Mouse (Mus musculus) heart, embryonic 11.5 days (tissue): ENCODE measurements around the gene Nlk. TPM values are rescaled to one million over a fixed set of nuclear protein-coding genes. Genes with fewer than 3 reads are reported as not detected.
"Not testable (repeated sequence)": the region's sequence is repeated elsewhere in the genome, so short reads cannot be mapped to it uniquely, and the experiment has no call there.

ENCODE experiments used
- ATAC-seq: fragments of 200-750 bp; cut with Nextera tagmentation; replicated peaks from 2 replicates; pipeline ENCODE4 v1.8.0; 2017; ENCODE audit warnings: moderate library complexity; ENCODE audit not compliant: insufficient number of reproducible peaks, low FRiP score, low TSS enrichment
- H3K27ac ChIP-seq: fragments of 300-500 bp; sonication (generic); 2 replicates; pipeline ENCODE4 v1.5.1; 2014; ENCODE audit warnings: mild to moderate bottlenecking, low read depth, low read length
- H3K27me3 ChIP-seq: fragments of 300-500 bp; sonication (generic); 2 replicates; pipeline ENCODE4 v1.6.1; 2014; ENCODE audit warnings: mild to moderate bottlenecking, low read length, mixed read lengths; ENCODE audit not compliant: control insufficient read depth, insufficient read depth
- H3K36me3 ChIP-seq: fragments of 300-500 bp; sonication (generic); 2 replicates; pipeline ENCODE4 v1.6.1; 2014; ENCODE audit warnings: mild to moderate bottlenecking, low read length, moderate library complexity, mixed read lengths; ENCODE audit not compliant: control insufficient read depth, insufficient read depth
- H3K4me1 ChIP-seq: fragments of 300-500 bp; sonication (generic); 2 replicates; pipeline ENCODE4 v1.6.1; 2014; ENCODE audit warnings: low read length; ENCODE audit not compliant: control insufficient read depth, insufficient read depth
- H3K4me2 ChIP-seq: fragments of 300-500 bp; sonication (generic); 2 replicates; pipeline ENCODE4 v1.6.1; 2014; ENCODE audit warnings: mild to moderate bottlenecking, moderate library complexity
- H3K4me3 ChIP-seq: fragments of 300-500 bp; sonication (generic); 2 replicates; pipeline ENCODE4 v1.5.1; 2014; ENCODE audit warnings: low read depth, low read length
- H3K9ac ChIP-seq: fragments of 300-500 bp; sonication (generic); 2 replicates; pipeline ENCODE4 v1.6.1; 2014; ENCODE audit warnings: mild to moderate bottlenecking, low read depth, low read length, moderate library complexity
- H3K9me3 ChIP-seq: fragments of 300-500 bp; sonication (generic); replicated peaks from 2 replicates; pipeline ENCODE4 v1.6.1; 2016; ENCODE audit warnings: low read length; ENCODE audit not compliant: control insufficient read depth
- WGBS: fragments of 180-500 bp; shearing (Covaris S2); extraction: QIAGEN DNeasy Blood & Tissue Kit; methylation state at CpG from one replicate; pipeline ENCODE4 v1.1.7; 2014; ENCODE audit not compliant: insufficient replicate concordance; 5-methylcytosine and 5-hydroxymethylcytosine counted together
- polyA plus RNA-seq: library from polyadenylated mRNA; unstranded; fragments of >200 nt; fragmentation: Nextera tagmentation; extraction: Ambion mirVana; gene quantifications from 2 replicates; pipeline ENCODE4 v1.2.1, GENCODE M21; 2014

Gene Nlk
- polyA plus RNA-seq, 1 experiment from 2014 or later: 16.1 TPM

- no peak overlapping the region for H3K4me2 ChIP-seq
- H3K4me3 ChIP-seq: no peak overlapping the region
- H3K27ac ChIP-seq: no peak overlapping the region
- H3K4me1 ChIP-seq: no peaks in the 10 kb centered on the region; the same call in 1 of the 2 replicates
- no peaks in the 10 kb centered on the region for H3K9me3 ChIP-seq
- peaks cover 13% of the 10 kb centered on the region for H3K36me3 ChIP-seq
- ATAC-seq: no peak
- 45% methylated on average over 2 of the region's 2 CpGs for WGBS
- no peak overlapping the region for H3K9ac ChIP-seq
- no peaks in the 10 kb centered on the region for H3K27me3 ChIP-seq
These were observed 122.2 kb downstream of the Nlk start for GRCm38 (mm10) chr11:78574975-78575374.

DNA sequence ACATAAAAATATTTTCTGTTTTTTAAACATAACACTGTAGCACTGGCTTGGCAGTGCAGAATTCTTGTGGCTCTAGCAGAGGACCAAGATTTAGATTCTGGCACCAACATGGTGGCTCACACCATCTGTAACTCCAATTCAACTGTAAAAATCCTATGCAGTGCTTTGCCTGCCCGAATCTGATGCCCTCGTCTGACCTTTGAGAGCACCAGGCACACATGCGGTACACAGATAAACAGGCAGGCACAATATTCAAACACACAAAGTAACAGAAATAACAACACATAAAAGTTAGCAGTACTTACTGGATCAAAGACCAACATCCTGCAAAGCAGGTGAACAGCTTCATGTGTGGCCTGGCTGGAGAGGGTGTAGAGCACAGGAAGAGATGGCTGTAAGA lies 122.6 kb downstream of the Nlk start:
- H3K36me3 ChIP-seq: peaks cover 13% of the 10 kb centered on the region
- 86% methylated on average over 3 of the region's 3 CpGs for WGBS
- no peak overlapping the region for H3K9ac ChIP-seq

GRCm38 (mm10) chr11:78574031-78574430 lies 123.1 kb downstream of the Nlk start:
- ATAC-seq, H3K4me2 ChIP-seq, H3K4me3 ChIP-seq, H3K9me3 ChIP-seq, H3K27ac ChIP-seq, H3K4me1 ChIP-seq, H3K9ac ChIP-seq, H3K27me3 ChIP-seq: not testable (repeated sequence)
- peaks cover 13% of the 10 kb centered on the region for H3K36me3 ChIP-seq
- 94% methylated on average over 3 of the region's 4 CpGs for WGBS

More for the DNA sequence above, 122.6 kb downstream of the Nlk start:
- no peaks in the 10 kb centered on the region for H3K27me3 ChIP-seq
- peaks cover 3% of the 10 kb centered on the region; the same call in 1 of the 2 replicates for H3K4me1 ChIP-seq
- no peaks in the 10 kb centered on the region for H3K9me3 ChIP-seq
- no peak overlapping the region for H3K4me3 ChIP-seq
- ATAC-seq: no peak
- H3K27ac ChIP-seq: no peak overlapping the region
- no peak overlapping the region for H3K4me2 ChIP-seq

GRCm38 (mm10) chr11:78571854-78572253 lies 125.3 kb downstream of the Nlk start:
- peaks cover 4% of the 10 kb centered on the region; the same call in 1 of the 2 replicates for H3K4me1 ChIP-seq
- ATAC-seq: no peak
- WGBS: 86% methylated on average over 6 of the region's 6 CpGs

DNA sequence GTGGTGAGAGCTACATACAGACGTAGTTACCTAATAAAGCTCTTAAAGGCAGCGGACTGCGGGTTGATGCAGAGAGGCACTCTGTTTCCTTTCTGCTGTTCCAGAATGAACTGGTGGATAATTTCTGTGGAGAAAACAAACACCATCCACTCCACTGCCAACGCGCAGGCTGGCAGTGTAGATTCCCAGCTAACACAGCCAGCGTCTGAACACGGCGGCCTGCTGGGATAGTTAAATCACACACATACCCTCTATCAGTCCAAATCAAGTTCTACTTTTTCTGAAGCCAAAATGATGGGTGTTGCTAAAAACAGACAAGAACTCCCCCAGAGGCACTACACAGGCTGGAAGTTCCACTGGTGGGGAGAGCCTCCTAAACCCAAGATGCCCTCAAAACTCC lies 125.7 kb downstream of the Nlk start:
- Histone ChIP-seq H3K4me2 (no peak overlapping the region), H3K27ac (no peak overlapping the region), H3K9ac (no peak overlapping the region), H3K4me1 (peaks cover 5% of the 10 kb centered on the region; the same call in 1 of the 2 replicates), H3K36me3 (peaks cover 11% of the 10 kb centered on the region), H3K4me3 (no peak overlapping the region), H3K27me3 (no peaks in the 10 kb centered on the region), H3K9me3 (no peaks in the 10 kb centered on the region)
- 94% methylated on average over 8 of the region's 8 CpGs for WGBS
- no peak for ATAC-seq

More at GRCm38 (mm10) chr11:78571854-78572253, 125.3 kb downstream of the Nlk start:
- H3K9ac ChIP-seq: no peak overlapping the region
- no peak overlapping the region for H3K27ac ChIP-seq
- no peak overlapping the region for H3K4me2 ChIP-seq
- H3K27me3 ChIP-seq: no peaks in the 10 kb centered on the region
- H3K9me3 ChIP-seq: no peaks in the 10 kb centered on the region
- no peak overlapping the region for H3K4me3 ChIP-seq
- H3K36me3 ChIP-seq: peaks cover 13% of the 10 kb centered on the region

DNA sequence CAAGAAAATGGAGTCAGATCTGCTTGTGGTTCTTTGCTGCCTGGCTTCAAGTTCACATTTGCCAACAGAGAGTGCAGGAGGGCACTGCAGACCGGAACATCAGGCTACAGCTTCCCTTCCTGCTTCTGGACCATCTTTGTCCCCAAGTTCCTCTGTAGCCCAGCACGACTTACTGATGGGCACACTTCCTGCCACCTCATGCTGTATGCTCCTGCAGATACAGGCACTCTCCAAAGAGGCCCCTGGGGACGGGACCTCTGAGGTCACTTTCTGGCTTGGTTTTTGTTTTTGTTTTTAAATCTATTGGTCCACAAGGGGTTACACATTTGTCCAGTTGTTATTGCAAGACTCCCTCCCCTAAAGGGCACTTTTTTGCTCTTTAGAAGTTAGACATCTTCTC lies 127.4 kb downstream of the Nlk start:
- no peak overlapping the region for H3K4me3 ChIP-seq
- ATAC-seq: no peak
- no peak overlapping the region for H3K4me2 ChIP-seq
- no peaks in the 10 kb centered on the region for H3K27me3 ChIP-seq
- H3K27ac ChIP-seq: no peak overlapping the region
- 65% methylated on average over 3 of the region's 3 CpGs for WGBS
- peaks cover 12% of the 10 kb centered on the region for H3K36me3 ChIP-seq
- no peaks in the 10 kb centered on the region for H3K9me3 ChIP-seq
- no peak overlapping the region for H3K9ac ChIP-seq
- H3K4me1 ChIP-seq: peaks cover 7% of the 10 kb centered on the region; the same call in 1 of the 2 replicates

- H3K9me3 ChIP-seq: no peaks in the 10 kb centered on the region
- H3K27ac ChIP-seq: no peak overlapping the region
- H3K27me3 ChIP-seq: no peaks in the 10 kb centered on the region
- WGBS: 81% methylated on average over 10 of the region's 10 CpGs
- H3K4me1 ChIP-seq: peaks cover 7% of the 10 kb centered on the region; the same call in 1 of the 2 replicates
- no peak overlapping the region for H3K4me3 ChIP-seq
- no peak for ATAC-seq
- H3K4me2 ChIP-seq: no peak overlapping the region
- H3K36me3 ChIP-seq: peaks cover 12% of the 10 kb centered on the region
- no peak overlapping the region for H3K9ac ChIP-seq
These were observed 128.3 kb downstream of the Nlk start for GRCm38 (mm10) chr11:78568827-78569226.

DNA sequence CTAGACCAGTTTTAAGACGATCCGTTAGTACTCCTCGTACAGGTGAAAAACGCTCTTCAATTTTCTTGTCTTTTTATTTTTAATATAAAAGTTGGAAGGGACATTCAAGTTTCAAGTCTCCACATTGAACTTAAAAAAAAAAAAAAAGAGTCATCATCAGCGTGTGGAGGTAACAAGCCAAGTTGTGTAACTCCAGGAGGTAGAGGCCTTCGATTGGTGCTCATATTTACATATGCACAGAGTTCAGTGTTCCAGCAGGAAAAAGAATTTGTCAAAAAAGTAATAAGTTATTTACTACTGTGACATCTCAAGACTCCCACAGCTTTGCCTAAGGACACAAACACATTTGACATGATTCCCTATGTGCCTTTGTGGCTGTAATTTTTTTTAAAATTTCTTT lies 129.6 kb downstream of the Nlk start:
- H3K9ac ChIP-seq: no peak overlapping the region
- H3K4me3 ChIP-seq: no peak overlapping the region
- 87% methylated on average over 6 of the region's 6 CpGs for WGBS
- peaks cover 7% of the 10 kb centered on the region; the same call in 1 of the 2 replicates for H3K4me1 ChIP-seq
- H3K36me3 ChIP-seq: peaks cover 9% of the 10 kb centered on the region
- H3K9me3 ChIP-seq: no peaks in the 10 kb centered on the region
- no peaks in the 10 kb centered on the region for H3K27me3 ChIP-seq
- H3K27ac ChIP-seq: no peak overlapping the region
- no peak for ATAC-seq
- no peak overlapping the region for H3K4me2 ChIP-seq

GRCm38 (mm10) chr11:78566775-78567174 lies 130.4 kb downstream of the Nlk start:
- peaks cover 7% of the 10 kb centered on the region; the same call in 1 of the 2 replicates for H3K4me1 ChIP-seq
- 37% methylated on average over 6 of the region's 6 CpGs for WGBS
- H3K4me3 ChIP-seq: no peak overlapping the region
- H3K4me2 ChIP-seq: no peak overlapping the region
- no peak overlapping the region for H3K9ac ChIP-seq
- peak overlapping the region; percentile 50; the same call in 1 of the 2 replicates for H3K27ac ChIP-seq
- no peaks in the 10 kb centered on the region for H3K27me3 ChIP-seq
- no peaks in the 10 kb centered on the region for H3K9me3 ChIP-seq
- ATAC-seq: no peak
- peaks cover 9% of the 10 kb centered on the region for H3K36me3 ChIP-seq
